Comparison of ENCODE assay signal across 8 mouse cellular contexts in genomic region chr10:86971680-86972502, GRCm38 (mm10). TPM values are rescaled to one million over a fixed set of nuclear protein-coding genes. Genes with fewer than 3 reads are reported as not detected.
DNase-seq lines count a peak whose midpoint lies in the region; ATAC-seq lines count a peak whose summit lies in the region.

No protein-coding gene starts in this region.

- ATAC-seq in megakaryocyte progenitor cell, adult 5-6 weeks (replicated peaks; ENCODE audit: poor library complexity): peak; percentile 91
- no peak for ATAC-seq in erythroblast, adult 5-6 weeks (replicated peaks; ENCODE audit: low FRiP score, poor library complexity, severe bottlenecking)

- peak; percentile 76 for DNase-seq in WW6 (ENCODE audit: low read depth, low spot score)
- peak; percentile 42 for DNase-seq in cerebellum, adult 8-10 months
- peak; percentile 27 to 44 for DNase-seq in frontal cortex, postnatal 10 days (ENCODE audit: low spot score in 2 of 2)
- DNase-seq in hindlimb bud, embryonic 11.5 days (ENCODE audit: extremely low spot score, low read depth, low spot score): peak; percentile 57
- peak; percentile 71 to 80 for DNase-seq in left cerebral cortex, postnatal 14 days (ENCODE audit: low spot score in 2 of 2)
- peak; percentile 72 for DNase-seq in right cerebral cortex, postnatal 14 days

- intact Hi-C loops in left cerebral cortex, postnatal 14 days (cut with DNase I): loop anchor here (2.0 to 5.0 kb wide), 3 partner anchors 49 to 530 kb away; partner anchors contain the start of gene Nt5dc3

RNA-seq across cellular contexts. Expression of gene Stab2, which starts 35.9 kb away (rescaled TPM):
- under 1 TPM; 0.25 to 0.37 TPM for total RNA-seq in left cerebral cortex, postnatal 14 days (2021)
- not detected in 2 replicates for total RNA-seq in megakaryocyte progenitor cell, adult 5-6 weeks (2015)
- total RNA-seq in megakaryocyte progenitor cell, adult 5-6 weeks (2017): 0.41 TPM in 1 of 2 replicates, not detected in the other
- total RNA-seq in erythroblast, adult 5-6 weeks (2015; ENCODE audit: low replicate concordance): 2.1 and 6.5 TPM in 2 replicates
- 1.5 and 2.0 TPM in 2 replicates for total RNA-seq in erythroblast, adult 5-6 weeks (2017; ENCODE audit: low replicate concordance)
